Mouse (Mus musculus): ENCODE results near the gene Tlk1. TPM values are rescaled to one million over a fixed set of nuclear protein-coding genes. Genes with fewer than 3 reads are reported as not detected.

Tlk1 gene
- polyA plus RNA-seq, 1 experiment from 2014 or later = 28.0 TPM

DNA sequence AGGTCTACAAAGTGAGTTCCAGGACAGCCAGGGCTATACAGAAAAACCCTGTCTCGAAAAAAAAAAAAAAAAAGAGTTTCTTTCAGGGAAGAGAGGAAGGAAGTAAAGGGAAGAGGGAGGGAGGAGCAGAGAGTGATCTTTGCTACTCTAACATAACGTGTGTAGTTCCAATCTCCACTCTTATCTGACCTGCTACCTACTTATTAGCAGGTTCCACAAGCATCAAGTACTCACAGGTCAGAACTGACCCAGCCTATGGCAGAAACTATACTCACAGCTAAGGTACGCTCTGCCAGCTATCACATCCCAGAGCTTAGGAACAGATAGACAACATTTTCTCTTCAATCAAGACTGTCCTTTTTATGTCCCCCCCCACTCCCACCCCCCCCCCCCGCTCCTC, 90.0 kb downstream of the Tlk1 start:
- H3K9ac ChIP-seq = no peak overlapping the region
- H3K27me3 ChIP-seq = no peaks in the 10 kb centered on the region
- no peak overlapping the region for H3K4me2 ChIP-seq
- H3K4me1 ChIP-seq (replicated peaks) = 0 out of 2 replicates have a peak, but pooled peaks cover 3% of the 10 kb centered on the region
- no peak overlapping the region for H3K27ac ChIP-seq
- no peak overlapping the region for H3K4me3 ChIP-seq
- ATAC-seq (replicated peaks; ENCODE audit: insufficient number of reproducible peaks, insufficient read depth, low FRiP score, low read depth) = no peak
- peaks cover 35% of the 10 kb centered on the region for H3K36me3 ChIP-seq
- WGBS = 74% methylated on average over 4 of the region's 4 CpGs
- H3K9me3 ChIP-seq (replicated peaks) = no peaks in the 10 kb centered on the region

DNA sequence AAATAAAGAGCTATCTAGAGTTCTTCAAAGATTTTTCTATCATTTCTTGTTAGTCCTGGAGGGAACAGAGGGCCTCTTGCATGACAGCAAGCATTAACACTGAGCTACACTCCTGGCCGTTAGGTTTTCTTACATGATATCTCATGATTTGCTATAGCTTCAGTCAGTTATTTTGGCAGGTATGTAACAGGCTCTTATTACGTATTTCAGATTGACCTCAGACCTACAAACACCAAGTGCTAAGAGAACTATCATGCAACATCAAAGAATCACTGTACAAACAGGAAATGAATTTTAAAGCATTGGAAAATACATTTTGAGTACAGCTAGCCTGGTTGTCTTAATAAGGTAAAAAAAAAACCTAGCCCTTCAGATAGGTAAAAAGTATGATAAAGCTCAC, 98.4 kb downstream of the Tlk1 start:
- Histone ChIP-seq H3K9me3 (replicated peaks) (no peaks in the 10 kb centered on the region), H3K4me1 (replicated peaks) (0 out of 2 replicates have a peak, but pooled peaks cover 3% of the 10 kb centered on the region), H3K9ac (no peak overlapping the region), H3K4me3 (no peak overlapping the region), H3K4me2 (no peak overlapping the region), H3K36me3 (peaks cover 32% of the 10 kb centered on the region), H3K27me3 (no peaks in the 10 kb centered on the region), H3K27ac (no peak overlapping the region)
- WGBS = 75% methylated on average over 2 of the region's 2 CpGs
- ATAC-seq (replicated peaks; ENCODE audit: insufficient number of reproducible peaks, insufficient read depth, low FRiP score, low read depth) = no peak

DNA sequence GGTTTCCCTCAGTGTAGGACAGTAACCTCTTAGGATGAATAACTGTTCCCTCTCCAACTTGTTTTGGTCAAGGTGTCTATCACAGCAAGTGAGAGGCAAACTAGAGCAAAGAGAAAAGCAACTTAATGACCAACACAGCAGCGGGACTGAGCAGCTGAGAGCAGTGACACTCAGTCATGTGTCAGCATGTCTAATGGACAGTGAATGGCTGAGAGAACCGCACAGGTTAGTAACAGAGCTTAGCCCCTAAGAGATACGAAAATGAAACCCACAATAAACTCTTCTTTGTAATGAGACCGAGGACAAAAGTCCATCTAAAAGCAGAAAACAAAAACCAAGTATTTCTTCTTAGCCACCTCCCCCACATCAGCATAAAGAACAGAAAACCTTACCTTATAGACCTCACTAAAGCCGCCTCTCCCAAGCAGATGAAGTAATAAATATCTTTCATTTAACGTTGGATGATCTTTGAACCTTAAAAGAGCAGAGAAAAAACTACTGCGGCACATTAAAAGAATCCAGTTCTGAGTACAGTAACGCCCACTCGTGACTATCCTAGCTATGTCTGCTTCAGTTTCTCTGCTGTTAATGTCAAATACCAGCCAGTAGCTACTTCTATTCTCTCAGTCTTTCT, 101.8 kb downstream of the Tlk1 start:
- no peak overlapping the region for H3K27ac ChIP-seq
- H3K4me3 ChIP-seq = no peak overlapping the region
- no peaks in the 10 kb centered on the region for H3K4me1 ChIP-seq (replicated peaks)
- no peaks in the 10 kb centered on the region for H3K9me3 ChIP-seq (replicated peaks)
- 92% methylated on average over 9 of the region's 9 CpGs for WGBS
- H3K27me3 ChIP-seq = no peaks in the 10 kb centered on the region
- peaks cover 54% of the 10 kb centered on the region for H3K36me3 ChIP-seq
- no peak overlapping the region for H3K9ac ChIP-seq
- no peak overlapping the region for H3K4me2 ChIP-seq
- no peak for ATAC-seq (replicated peaks; ENCODE audit: insufficient number of reproducible peaks, insufficient read depth, low FRiP score, low read depth)

DNA sequence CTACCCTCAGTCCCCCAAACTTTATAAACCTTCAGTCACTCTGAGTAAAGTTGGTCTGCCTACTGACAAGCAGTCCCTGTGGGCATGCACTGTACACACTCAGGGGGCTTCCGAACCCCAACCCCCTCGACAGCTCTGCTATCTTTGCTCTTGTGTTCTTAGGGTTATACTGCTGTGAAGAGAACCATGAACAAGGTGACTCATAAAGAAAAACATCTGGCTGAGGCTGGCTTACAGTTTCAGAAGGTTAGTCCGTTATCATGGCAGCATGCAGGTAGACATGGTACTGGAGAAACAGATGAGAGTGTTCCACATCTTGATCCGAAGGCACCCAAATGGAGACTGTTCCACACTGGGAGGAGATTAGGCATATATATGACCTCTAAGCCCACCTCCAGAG, 114.7 kb downstream of the Tlk1 start:
- Histone ChIP-seq H3K27me3 (no peaks in the 10 kb centered on the region), H3K4me1 (replicated peaks) (no peaks in the 10 kb centered on the region), H3K27ac (no peak overlapping the region), H3K9ac (no peak overlapping the region), H3K4me2 (no peak overlapping the region), H3K9me3 (replicated peaks) (no peaks in the 10 kb centered on the region), H3K4me3 (no peak overlapping the region), H3K36me3 (peaks cover 55% of the 10 kb centered on the region)
- 87% methylated on average over 4 of the region's 4 CpGs for WGBS
- no peak for ATAC-seq (replicated peaks; ENCODE audit: insufficient number of reproducible peaks, insufficient read depth, low FRiP score, low read depth)

DNA sequence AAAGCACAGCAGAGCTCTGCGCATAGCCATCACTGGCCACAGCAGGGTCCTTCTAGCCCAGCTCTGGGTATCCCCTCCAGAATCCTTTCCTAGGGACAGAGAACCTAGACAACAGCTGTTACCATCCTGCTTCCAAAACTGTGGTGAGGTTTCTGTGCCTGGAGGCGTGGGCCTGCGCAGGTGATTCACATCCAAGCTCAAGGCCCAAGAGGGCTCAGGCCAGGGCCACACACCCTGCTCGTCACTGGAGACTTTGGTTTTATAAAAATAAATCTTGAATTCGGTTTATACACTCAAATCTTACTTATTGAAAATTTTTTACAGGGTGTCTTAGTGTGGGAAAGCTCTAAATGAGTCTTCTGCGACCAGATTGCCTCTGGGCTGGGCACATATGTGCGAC, 115.3 kb downstream of the Tlk1 start:
- Histone ChIP-seq H3K27me3 (no peaks in the 10 kb centered on the region), H3K4me1 (replicated peaks) (no peaks in the 10 kb centered on the region), H3K4me2 (no peak overlapping the region), H3K27ac (no peak overlapping the region), H3K4me3 (no peak overlapping the region), H3K9ac (no peak overlapping the region), H3K36me3 (peaks cover 49% of the 10 kb centered on the region), H3K9me3 (replicated peaks) (no peaks in the 10 kb centered on the region)
- 93% methylated on average over 7 of the region's 7 CpGs for WGBS
- ATAC-seq (replicated peaks; ENCODE audit: insufficient number of reproducible peaks, insufficient read depth, low FRiP score, low read depth) = no peak

DNA sequence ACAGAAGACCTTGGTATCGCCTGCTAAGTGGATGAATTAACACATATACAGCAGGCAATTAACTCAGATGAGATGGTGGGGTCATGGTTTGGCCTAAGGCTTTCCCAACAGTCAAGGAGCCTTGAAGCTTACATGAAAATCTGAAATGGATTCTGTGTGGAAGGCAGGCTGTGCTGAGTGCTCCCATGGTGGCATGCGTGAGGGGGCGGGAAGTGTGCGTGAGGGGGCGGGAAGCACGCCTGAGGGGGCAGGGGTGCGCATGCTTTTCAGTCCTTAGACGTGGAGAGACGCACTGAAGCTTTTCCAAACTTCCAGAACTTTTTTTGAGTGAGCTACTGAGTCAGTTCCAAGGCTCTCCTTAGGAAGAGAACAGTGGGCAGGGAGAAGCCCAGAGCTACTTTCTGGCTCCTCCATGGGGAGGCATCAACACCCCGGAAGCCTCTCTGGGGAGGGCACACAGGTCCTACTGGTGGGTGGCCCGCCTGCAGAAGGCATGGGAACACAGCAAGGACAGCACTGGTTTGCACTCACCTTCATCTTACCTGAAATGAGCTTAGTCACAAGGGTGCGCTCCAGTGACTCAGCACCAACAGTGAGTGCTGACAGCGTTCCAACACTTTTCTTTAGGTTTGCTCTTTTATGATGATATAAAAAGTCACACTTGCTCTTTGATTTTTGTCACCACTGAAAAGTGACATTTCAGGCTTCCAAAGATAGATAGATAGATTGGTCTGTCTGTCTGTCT, 116.4 kb downstream of the Tlk1 start:
- 74% methylated on average over 13 of the region's 13 CpGs for WGBS
- H3K9me3 ChIP-seq (replicated peaks) = no peaks in the 10 kb centered on the region
- H3K27me3 ChIP-seq = no peaks in the 10 kb centered on the region
- H3K27ac ChIP-seq = no peak overlapping the region
- peaks cover 4% of the 10 kb centered on the region for H3K4me1 ChIP-seq (replicated peaks)
- no peak overlapping the region for H3K4me2 ChIP-seq
- H3K9ac ChIP-seq = no peak overlapping the region
- H3K36me3 ChIP-seq = peaks cover 38% of the 10 kb centered on the region
- no peak overlapping the region for H3K4me3 ChIP-seq
- ATAC-seq (replicated peaks; ENCODE audit: insufficient number of reproducible peaks, insufficient read depth, low FRiP score, low read depth) = no peak

DNA sequence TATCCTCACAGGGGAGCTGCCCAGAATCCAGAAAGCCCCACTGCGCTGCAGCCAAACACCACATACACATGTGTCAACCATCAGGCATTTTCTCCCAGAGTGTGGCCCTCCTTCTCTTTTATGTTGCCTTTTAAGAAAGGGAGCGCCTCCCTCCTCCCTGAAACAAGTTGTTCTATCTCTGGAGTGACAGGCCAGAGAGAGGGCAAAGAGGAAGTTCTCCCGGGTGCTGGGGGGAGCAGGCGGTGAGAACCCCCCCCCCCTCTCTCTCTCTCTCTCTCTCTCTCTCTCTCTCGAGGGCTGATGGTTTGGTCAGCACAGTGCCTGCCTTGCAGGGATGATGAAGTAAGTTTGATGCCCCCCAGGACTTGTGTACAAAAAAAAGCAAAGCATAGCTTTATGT, 123.1 kb downstream of the Tlk1 start:
- Histone ChIP-seq H3K27ac (no peak overlapping the region), H3K9ac (no peak overlapping the region), H3K4me1 (replicated peaks) (peaks cover 13% of the 10 kb centered on the region), H3K4me2 (no peak overlapping the region), H3K27me3 (no peaks in the 10 kb centered on the region), H3K9me3 (replicated peaks) (no peaks in the 10 kb centered on the region), H3K4me3 (no peak overlapping the region), H3K36me3 (no peaks in the 10 kb centered on the region)
- 27% methylated on average over 5 of the region's 5 CpGs for WGBS
- no peak for ATAC-seq (replicated peaks; ENCODE audit: insufficient number of reproducible peaks, insufficient read depth, low FRiP score, low read depth)

DNA sequence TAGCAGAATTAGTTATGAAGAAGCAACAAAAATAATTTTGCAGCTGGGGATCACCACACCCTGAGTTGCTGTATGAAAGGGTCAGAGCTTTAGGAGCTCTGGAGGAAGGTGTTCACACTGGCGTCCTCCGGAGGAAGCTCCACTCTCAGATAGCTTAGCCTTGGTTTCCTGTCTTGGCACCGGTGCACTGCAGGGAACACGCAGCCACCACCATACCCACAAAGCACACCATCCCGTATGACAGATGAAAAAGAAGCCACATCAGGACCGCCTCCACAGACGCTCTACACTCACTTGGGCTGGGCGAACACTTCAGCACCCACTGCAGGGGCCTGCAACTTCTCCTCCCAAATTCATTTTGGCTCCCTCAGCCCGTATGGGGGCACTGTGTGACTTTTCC, 124.0 kb downstream of the Tlk1 start:
- H3K27me3 ChIP-seq = no peaks in the 10 kb centered on the region
- no peaks in the 10 kb centered on the region for H3K9me3 ChIP-seq (replicated peaks)
- no peak for ATAC-seq (replicated peaks; ENCODE audit: insufficient number of reproducible peaks, insufficient read depth, low FRiP score, low read depth)
- WGBS = 44% methylated on average over 9 of the region's 9 CpGs
- no peak overlapping the region for H3K9ac ChIP-seq
- H3K4me1 ChIP-seq (replicated peaks) = peaks cover 13% of the 10 kb centered on the region
- no peak overlapping the region for H3K27ac ChIP-seq
- no peak overlapping the region for H3K4me2 ChIP-seq
- H3K4me3 ChIP-seq = no peak overlapping the region
- H3K36me3 ChIP-seq = no peaks in the 10 kb centered on the region

DNA sequence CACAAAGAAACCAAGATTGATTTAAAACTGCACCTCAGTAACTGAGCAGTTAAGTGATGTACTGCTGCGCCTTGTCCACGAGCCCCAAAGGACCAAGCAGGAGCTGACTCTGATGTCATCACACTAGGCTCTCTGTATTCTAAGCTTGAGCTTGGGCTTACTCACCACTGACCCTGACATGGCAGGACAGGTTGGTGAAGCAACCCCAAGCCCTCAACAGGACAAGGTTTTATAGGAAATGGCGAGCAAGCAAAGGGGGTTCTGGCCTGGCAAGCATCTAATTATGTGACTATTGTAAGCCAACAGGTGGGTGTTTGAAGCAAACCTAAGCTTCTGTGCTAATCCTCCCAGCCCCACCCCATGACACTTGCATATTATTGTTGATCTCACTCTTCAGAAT, 124.7 kb downstream of the Tlk1 start:
- WGBS = 94% methylated on average over 3 of the region's 3 CpGs

DNA sequence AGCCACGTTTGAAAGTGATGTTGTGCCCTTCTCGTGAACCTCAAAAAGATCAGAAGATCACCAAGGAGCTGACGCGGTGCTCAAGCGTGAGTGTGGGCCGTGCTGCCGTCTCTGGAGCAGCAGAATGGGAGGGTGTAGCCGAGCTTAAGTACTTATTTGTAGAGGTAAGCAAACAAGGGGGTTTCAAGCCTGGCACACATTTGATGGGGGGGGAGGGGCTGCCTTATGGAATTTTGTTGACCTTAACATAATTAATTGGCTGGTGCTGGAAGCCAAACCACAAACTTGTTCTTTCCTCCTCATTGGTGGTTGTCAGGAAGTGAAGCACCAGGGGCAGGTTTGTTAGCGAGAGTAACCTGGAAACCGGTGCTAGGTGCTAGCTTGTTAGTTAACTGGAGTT, 129.8 kb downstream of the Tlk1 start:
- Histone ChIP-seq H3K4me3 (no peak overlapping the region), H3K27me3 (no peaks in the 10 kb centered on the region), H3K36me3 (peaks cover 19% of the 10 kb centered on the region), H3K9ac (no peak overlapping the region), H3K4me1 (replicated peaks) (no peaks in the 10 kb centered on the region), H3K9me3 (replicated peaks) (no peaks in the 10 kb centered on the region), H3K27ac (no peak overlapping the region), H3K4me2 (no peak overlapping the region)
- ATAC-seq (replicated peaks; ENCODE audit: insufficient number of reproducible peaks, insufficient read depth, low FRiP score, low read depth) = no peak
- WGBS = 91% methylated on average over 10 of the region's 10 CpGs

More for the DNA sequence above, 124.7 kb downstream of the Tlk1 start:
- ATAC-seq (replicated peaks; ENCODE audit: insufficient number of reproducible peaks, insufficient read depth, low FRiP score, low read depth) = no peak
- peaks cover 13% of the 10 kb centered on the region for H3K4me1 ChIP-seq (replicated peaks)
- no peak overlapping the region for H3K4me3 ChIP-seq
- H3K4me2 ChIP-seq = no peak overlapping the region
- no peaks in the 10 kb centered on the region for H3K27me3 ChIP-seq
- no peak overlapping the region for H3K27ac ChIP-seq
- H3K36me3 ChIP-seq = no peaks in the 10 kb centered on the region
- H3K9me3 ChIP-seq (replicated peaks) = no peaks in the 10 kb centered on the region
- no peak overlapping the region for H3K9ac ChIP-seq

DNA sequence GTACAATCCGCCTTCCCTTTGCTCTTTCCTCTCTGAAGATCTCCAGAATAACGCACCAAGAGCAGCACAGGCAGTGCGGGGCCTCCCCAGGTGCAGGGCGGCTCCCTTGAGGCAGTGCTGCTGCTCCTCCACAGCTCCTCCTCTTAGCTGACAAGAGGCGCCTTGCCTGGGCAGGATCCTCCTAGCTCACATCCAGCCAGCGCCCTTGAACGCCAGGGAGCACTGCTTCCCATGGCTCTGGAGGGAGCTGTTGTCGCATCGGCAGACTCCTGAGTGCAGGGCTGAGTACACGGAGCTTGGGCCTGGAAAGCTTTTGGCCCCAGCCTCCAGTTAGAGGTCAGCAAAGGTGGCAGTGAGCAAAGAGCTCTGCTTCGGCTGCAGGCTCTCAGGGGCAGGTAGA, 135.3 kb downstream of the Tlk1 start:
- H3K4me2 ChIP-seq = no peak overlapping the region
- H3K9ac ChIP-seq = no peak overlapping the region
- ATAC-seq (replicated peaks; ENCODE audit: insufficient number of reproducible peaks, insufficient read depth, low FRiP score, low read depth) = no peak
- no peak overlapping the region for H3K27ac ChIP-seq
- H3K9me3 ChIP-seq (replicated peaks) = no peaks in the 10 kb centered on the region
- H3K4me1 ChIP-seq (replicated peaks) = no peaks in the 10 kb centered on the region
- no peaks in the 10 kb centered on the region for H3K27me3 ChIP-seq
- WGBS = 69% methylated on average over 11 of the region's 11 CpGs
- H3K4me3 ChIP-seq = no peak overlapping the region
- H3K36me3 ChIP-seq = peaks cover 71% of the 10 kb centered on the region

Measured in heart, embryonic 15.5 days (tissue).